Mouse (Mus musculus) lung, postnatal 25 days (tissue): ENCODE measurements around the gene Osbpl5.

Experiments
- DNase-seq: peaks from one replicate; pipeline ENCODE4 v3.0.0; 2022; ENCODE audit warnings: low spot score

Osbpl5 gene

GRCm38 (mm10) chr7:143756125-143757026, at the start of gene Osbpl5:
Gene Osbpl5, minus strand, starts transcription at chr7:143756985.
- no peak for DNase-seq

- DNase-seq: peak; percentile 44
Measured at GRCm38 (mm10) chr7:143805199-143805624, 48.4 kb upstream of the Osbpl5 start.

GRCm38 (mm10) chr7:143801195-143802065, 44.6 kb upstream of the Osbpl5 start:
- DNase-seq: no peak

GRCm38 (mm10) chr7:143800770-143801169, 44.0 kb upstream of the Osbpl5 start:
- DNase-seq: no peak

- DNase-seq: no peak
Measured at GRCm38 (mm10) chr7:143798783-143799182, 42.0 kb upstream of the Osbpl5 start.

- DNase-seq: peak; percentile 61
Measured at GRCm38 (mm10) chr7:143793121-143793520, 36.3 kb upstream of the Osbpl5 start.

- DNase-seq: no peak
Measured at GRCm38 (mm10) chr7:143792336-143792985, 35.7 kb upstream of the Osbpl5 start.

GRCm38 (mm10) chr7:143783996-143784829, 27.4 kb upstream of the Osbpl5 start, which contains the start of gene Mrgpre:
Gene Mrgpre, minus strand, starts transcription at chr7:143784500.
- peak; percentile 77 for DNase-seq

- no peak for DNase-seq
Measured at GRCm38 (mm10) chr7:143783378-143783995, 26.7 kb upstream of the Osbpl5 start.

- no peak for DNase-seq
Measured at GRCm38 (mm10) chr7:143777375-143777774, 20.6 kb upstream of the Osbpl5 start.

- DNase-seq: no peak
Measured at GRCm38 (mm10) chr7:143776137-143776536, 19.4 kb upstream of the Osbpl5 start.

GRCm38 (mm10) chr7:143769461-143769860, 12.7 kb upstream of the Osbpl5 start:
- DNase-seq: peak; percentile 28

- DNase-seq: no peak
Measured at GRCm38 (mm10) chr7:143768267-143768666, 11.5 kb upstream of the Osbpl5 start.

- DNase-seq: no peak
Measured at GRCm38 (mm10) chr7:143766893-143767292, 10.1 kb upstream of the Osbpl5 start, which contains the start of gene Mrgprg. Gene Mrgprg, minus strand, starts transcription at chr7:143766993.

- no peak for DNase-seq
Measured at GRCm38 (mm10) chr7:143764876-143765530, 8.2 kb upstream of the Osbpl5 start.

GRCm38 (mm10) chr7:143763794-143764193, 7.0 kb upstream of the Osbpl5 start:
- no peak for DNase-seq

GRCm38 (mm10) chr7:143758956-143759355, 2.2 kb upstream of the Osbpl5 start:
- no peak for DNase-seq

GRCm38 (mm10) chr7:143757696-143758095, 911 bp upstream of the Osbpl5 start:
- DNase-seq: no peak

GRCm38 (mm10) chr7:143757027-143757390, 224 bp upstream of the Osbpl5 start:
- peak; percentile 87 for DNase-seq
